Comparison of ENCODE assay signal across 23 mouse cellular contexts in the genomic region with DNA sequence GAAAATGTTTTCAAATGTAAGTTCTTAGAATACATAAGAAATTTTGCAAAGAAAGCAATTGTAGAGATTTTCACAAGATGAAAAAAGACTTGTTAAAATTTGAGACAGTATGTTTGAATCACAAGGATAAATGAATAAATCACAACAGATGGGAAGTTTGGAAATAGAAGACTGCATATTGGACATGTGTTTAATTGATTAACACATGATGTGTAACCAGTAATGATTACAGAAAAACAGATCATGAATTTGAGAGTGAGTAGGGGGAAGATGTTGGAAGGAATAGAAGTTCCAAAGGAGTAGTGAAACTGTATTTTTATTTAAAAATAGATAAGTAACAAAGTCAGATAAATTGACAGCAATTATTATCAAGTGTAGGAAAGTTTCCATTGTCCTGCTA.
DNase-seq lines count a peak whose midpoint lies in the region; ATAC-seq and TF ChIP-seq lines count a peak whose summit lies in the region.
"Had no signal": no experiment of that assay in that cellular context is flagged by ENCODE, and none has a peak within 500 bp of the region (broad histone marks: within the 10 kb centered on the region; RNA-seq: fewer than 3 reads in every experiment).

No protein-coding gene starts in this region.

- H3K9ac ChIP-seq in forebrain, embryonic 13.5 days = no peak overlapping the region
- H3K9ac ChIP-seq in forebrain, embryonic 11.5 days (ENCODE audit: low read length) = no peak overlapping the region
- no peak overlapping the region for H3K9ac ChIP-seq in forebrain, embryonic 16.5 days (replicated peaks; ENCODE audit: low read depth, low read length)
- no peak overlapping the region for H3K9ac ChIP-seq in midbrain, embryonic 11.5 days (ENCODE audit: low read length)
- no peak overlapping the region for H3K9ac ChIP-seq in midbrain, postnatal 0 days (replicated peaks; ENCODE audit: low read length, poor library complexity, severe bottlenecking)
- H3K9ac ChIP-seq: embryonic facial prominence, embryonic 12.5 days; embryonic facial prominence, embryonic 15.5 days; hindbrain, embryonic 12.5 days; hindbrain, embryonic 15.5 days had no signal

- no peak overlapping the region for H3K4me3 ChIP-seq in forebrain, embryonic 13.5 days
- no peak overlapping the region for H3K4me3 ChIP-seq in forebrain, embryonic 11.5 days (ENCODE audit: low read depth, low read length)
- no peak overlapping the region for H3K4me3 ChIP-seq in forebrain, embryonic 16.5 days (replicated peaks; ENCODE audit: low read length)
- no peak overlapping the region for H3K4me3 ChIP-seq in forebrain, embryonic 10.5 days
- H3K4me3 ChIP-seq in midbrain, embryonic 11.5 days (ENCODE audit: low read depth, low read length) = no peak overlapping the region
- H3K4me3 ChIP-seq in midbrain, postnatal 0 days (ENCODE audit: low read depth, low read length) = no peak overlapping the region
- H3K4me3 ChIP-seq: embryonic facial prominence, embryonic 12.5 days; embryonic facial prominence, embryonic 15.5 days; erythroblast, embryonic 14.5 days; gastrocnemius, adult 2 months; hindbrain, embryonic 12.5 days; hindbrain, embryonic 15.5 days had no signal

- no peak for DNase-seq in forebrain, embryonic 11.5 days (ENCODE audit: low spot score)
- no peak for DNase-seq in forebrain, embryonic 10.5 days (ENCODE audit: extremely low spot score, low spot score)
- peak; percentile 26 for DNase-seq in midbrain, embryonic 11.5 days (ENCODE audit: low spot score, missing footprints)
- no peak for DNase-seq in midbrain, postnatal 0 days (ENCODE audit: low spot score)
- DNase-seq: adrenal gland, adult 8-10 months; adrenal gland, postnatal 25 days; cerebellum, adult 11 months; cerebellum, adult 2 months; cerebellum, adult 9-11 months; cerebellum, postnatal 25 days; gastrocnemius, adult 2 months; gastrocnemius, postnatal 14 days; heart, adult 11 months had no signal

- ATAC-seq in forebrain, embryonic 13.5 days = peak; percentile 66; the same call in 1 of the 2 replicates
- ATAC-seq in forebrain, embryonic 11.5 days (replicated peaks; ENCODE audit: low FRiP score) = no peak
- ATAC-seq in forebrain, embryonic 16.5 days = peak; percentile 72
- no peak for ATAC-seq in midbrain, embryonic 11.5 days (ENCODE audit: low FRiP score)
- no peak for ATAC-seq in midbrain, postnatal 0 days (ENCODE audit: low FRiP score)
- ATAC-seq in erythroblast, adult 5-6 weeks (replicated peaks; ENCODE audit: low FRiP score, poor library complexity, severe bottlenecking) = no peak
- ATAC-seq: activated CD4-positive, CD25-positive, alpha-beta regulatory T cell, adult 4 months had no signal

- no peaks in the 10 kb centered on the region for H3K4me1 ChIP-seq in forebrain, embryonic 13.5 days
- H3K4me1 ChIP-seq in forebrain, embryonic 11.5 days (replicated peaks; ENCODE audit: control insufficient read depth, insufficient read depth, low read length) = no peaks in the 10 kb centered on the region
- no peaks in the 10 kb centered on the region for H3K4me1 ChIP-seq in forebrain, embryonic 16.5 days (replicated peaks; ENCODE audit: control insufficient read depth, insufficient read depth, low read length)
- H3K4me1 ChIP-seq in forebrain, embryonic 10.5 days = no peaks in the 10 kb centered on the region
- no peaks in the 10 kb centered on the region for H3K4me1 ChIP-seq in midbrain, embryonic 11.5 days (ENCODE audit: control insufficient read depth, insufficient read depth, low read length)
- H3K4me1 ChIP-seq in midbrain, postnatal 0 days (ENCODE audit: insufficient read depth, low read length) = no peaks in the 10 kb centered on the region
- H3K4me1 ChIP-seq: embryonic facial prominence, embryonic 12.5 days; embryonic facial prominence, embryonic 15.5 days; hindbrain, embryonic 12.5 days; hindbrain, embryonic 15.5 days had no signal

- no peak for TF ChIP-seq CTCF in midbrain, postnatal 0 days (IDR thresholded peaks at IDR 0.05)

- H3K36me3 ChIP-seq in forebrain, embryonic 13.5 days (ENCODE audit: poor library complexity, severe bottlenecking) = no peaks in the 10 kb centered on the region
- H3K36me3 ChIP-seq in forebrain, embryonic 11.5 days (ENCODE audit: control insufficient read depth, insufficient read depth, low read length) = no peaks in the 10 kb centered on the region
- no peaks in the 10 kb centered on the region for H3K36me3 ChIP-seq in forebrain, embryonic 16.5 days (ENCODE audit: control insufficient read depth, insufficient read depth)
- no peaks in the 10 kb centered on the region for H3K36me3 ChIP-seq in forebrain, embryonic 10.5 days (replicated peaks)
- H3K36me3 ChIP-seq in midbrain, embryonic 11.5 days (ENCODE audit: control insufficient read depth, insufficient read depth, low read length) = no peaks in the 10 kb centered on the region
- no peaks in the 10 kb centered on the region for H3K36me3 ChIP-seq in midbrain, postnatal 0 days (ENCODE audit: insufficient read depth, low read length)
- H3K36me3 ChIP-seq: embryonic facial prominence, embryonic 12.5 days; embryonic facial prominence, embryonic 15.5 days; hindbrain, embryonic 12.5 days; hindbrain, embryonic 15.5 days had no signal

- H3K9me3 ChIP-seq in forebrain, embryonic 13.5 days (replicated peaks) = no peaks in the 10 kb centered on the region
- no peaks in the 10 kb centered on the region for H3K9me3 ChIP-seq in forebrain, embryonic 11.5 days (ENCODE audit: control insufficient read depth, low read length)
- no peaks in the 10 kb centered on the region for H3K9me3 ChIP-seq in forebrain, embryonic 16.5 days (ENCODE audit: control insufficient read depth, low read length)
- no peaks in the 10 kb centered on the region for H3K9me3 ChIP-seq in forebrain, embryonic 10.5 days
- H3K9me3 ChIP-seq in midbrain, embryonic 11.5 days (ENCODE audit: control insufficient read depth, low read length) = no peaks in the 10 kb centered on the region
- H3K9me3 ChIP-seq in midbrain, postnatal 0 days (ENCODE audit: low read length) = no peaks in the 10 kb centered on the region
- H3K9me3 ChIP-seq: embryonic facial prominence, embryonic 12.5 days; embryonic facial prominence, embryonic 15.5 days; hindbrain, embryonic 12.5 days; hindbrain, embryonic 15.5 days had no signal

- no peak overlapping the region for H3K4me2 ChIP-seq in forebrain, embryonic 13.5 days
- H3K4me2 ChIP-seq in forebrain, embryonic 11.5 days (ENCODE audit: low read depth, low read length, severe bottlenecking) = no peak overlapping the region
- H3K4me2 ChIP-seq in forebrain, embryonic 16.5 days (ENCODE audit: low read length) = no peak overlapping the region
- no peak overlapping the region for H3K4me2 ChIP-seq in midbrain, embryonic 11.5 days
- no peak overlapping the region for H3K4me2 ChIP-seq in midbrain, postnatal 0 days (ENCODE audit: low read depth, low read length, poor library complexity, severe bottlenecking)
- H3K4me2 ChIP-seq: embryonic facial prominence, embryonic 12.5 days; embryonic facial prominence, embryonic 15.5 days; heart, embryonic 11.5 days; hindbrain, embryonic 12.5 days; hindbrain, embryonic 15.5 days had no signal

- H3K27ac ChIP-seq in forebrain, embryonic 13.5 days = no peak overlapping the region
- no peak overlapping the region for H3K27ac ChIP-seq in forebrain, embryonic 11.5 days (ENCODE audit: low read depth, low read length)
- no peak overlapping the region for H3K27ac ChIP-seq in forebrain, embryonic 16.5 days (ENCODE audit: low read length)
- H3K27ac ChIP-seq in forebrain, embryonic 10.5 days = no peak overlapping the region
- H3K27ac ChIP-seq in midbrain, embryonic 11.5 days (ENCODE audit: low read depth, low read length) = no peak overlapping the region
- no peak overlapping the region for H3K27ac ChIP-seq in midbrain, postnatal 0 days (ENCODE audit: low read depth, low read length)
- H3K27ac ChIP-seq: embryonic facial prominence, embryonic 12.5 days; embryonic facial prominence, embryonic 15.5 days; gastrocnemius, adult 2 months; hindbrain, embryonic 12.5 days; hindbrain, embryonic 15.5 days had no signal

- no peaks in the 10 kb centered on the region for H3K27me3 ChIP-seq in forebrain, embryonic 13.5 days
- H3K27me3 ChIP-seq in forebrain, embryonic 11.5 days (ENCODE audit: control insufficient read depth, insufficient read depth, low read length) = no peaks in the 10 kb centered on the region
- no peaks in the 10 kb centered on the region for H3K27me3 ChIP-seq in forebrain, embryonic 16.5 days (replicated peaks; ENCODE audit: control insufficient read depth, insufficient read depth, low read length)
- no peaks in the 10 kb centered on the region for H3K27me3 ChIP-seq in forebrain, embryonic 10.5 days (ENCODE audit: poor library complexity, severe bottlenecking)
- no peaks in the 10 kb centered on the region for H3K27me3 ChIP-seq in midbrain, embryonic 11.5 days (ENCODE audit: control insufficient read depth, insufficient read depth, low read length)
- H3K27me3 ChIP-seq in midbrain, postnatal 0 days (ENCODE audit: insufficient read depth, low read length) = no peaks in the 10 kb centered on the region
- H3K27me3 ChIP-seq: embryonic facial prominence, embryonic 12.5 days; embryonic facial prominence, embryonic 15.5 days; hindbrain, embryonic 12.5 days; hindbrain, embryonic 15.5 days had no signal

Comparison
In these comparisons a context has a peak if more than half of its experiments do, and no peak if none do; other contexts are left out.
1. ATAC-seq: peak in forebrain, embryonic 13.5 days (single experiment) and forebrain, embryonic 16.5 days (single experiment); none in forebrain, embryonic 11.5 days (single experiment), midbrain, embryonic 11.5 days (single experiment), midbrain, postnatal 0 days (single experiment) and erythroblast, adult 5-6 weeks (single experiment).